Mouse (Mus musculus) CD4-positive, CD25-positive, alpha-beta regulatory T cell, adult 4 months (primary cell): Measurements from ENCODE around the gene Txnrd2. TPM values are rescaled to one million over a fixed set of nuclear protein-coding genes. Genes with fewer than 3 reads are reported as not detected.

Source experiments
- ATAC-seq: one replicate; pipeline ENCODE4 v1.8.0; 2017
- polyA plus RNA-seq, 2 experiments: library from polyadenylated mRNA; unstranded; fragments of 100-300 nt; shearing (Covaris generic); gene quantifications; one replicate each; pipeline ENCODE4 v1.2.1; 2017

The Txnrd2 gene
- 10 to 100 TPM; 21.7 to 26.7 TPM for polyA plus RNA-seq

DNA sequence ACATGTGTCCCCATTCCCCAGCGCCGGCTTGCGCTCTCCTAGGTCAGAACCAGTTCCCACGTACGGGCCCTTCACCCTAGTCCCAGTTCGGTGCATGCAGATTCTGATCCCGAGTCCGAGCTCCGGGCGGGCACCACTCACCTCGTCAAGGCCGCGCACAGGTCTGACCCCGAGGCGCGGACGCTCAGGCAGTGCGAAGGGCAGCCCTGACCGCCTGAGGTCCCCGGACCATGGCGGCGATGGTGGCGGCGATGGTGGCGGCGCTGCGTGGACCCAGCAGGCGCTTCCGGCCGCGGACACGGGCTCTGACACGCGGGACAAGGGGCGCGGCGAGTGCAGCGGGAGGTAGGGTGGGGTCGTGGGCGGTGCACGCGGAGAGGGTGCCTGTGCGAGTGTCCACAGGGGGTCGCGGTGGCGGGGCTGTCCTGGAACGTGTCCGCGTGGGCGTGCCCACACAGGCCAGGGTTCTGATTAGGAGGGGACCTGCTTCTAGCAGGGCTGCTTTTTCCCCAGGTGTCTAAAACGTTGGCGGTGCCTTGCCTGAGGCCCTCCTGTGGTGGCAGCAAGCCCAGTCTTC is at the start of gene Txnrd2:
Gene Txnrd2 (plus strand): TSS at position 170 of the 577 bp plus-strand sequence.
- peak; percentile 85 for ATAC-seq

GRCm38 (mm10) chr16:18377203-18377602 is 49.0 kb upstream of the Txnrd2 start:
- ATAC-seq: no peak

DNA sequence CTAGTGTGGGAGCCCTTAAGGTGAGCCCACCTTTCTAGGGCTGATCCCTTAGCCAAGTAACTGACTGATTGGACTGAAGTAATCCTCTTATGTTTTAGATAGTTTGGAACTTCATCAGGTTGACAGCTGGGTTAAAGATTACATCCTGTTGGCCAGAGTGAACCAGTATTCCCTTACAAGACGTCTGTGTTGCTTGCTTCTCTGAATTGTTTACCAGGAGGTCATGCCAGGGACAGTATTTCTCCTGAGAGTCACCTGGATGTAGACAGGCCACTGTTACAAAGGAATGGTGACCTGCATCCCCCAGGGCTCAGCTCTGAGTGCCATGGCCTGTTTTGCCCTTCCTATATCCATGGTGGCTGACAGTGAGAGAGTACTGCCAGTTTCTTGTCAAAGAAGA is 47.7 kb upstream of the Txnrd2 start:
- no peak for ATAC-seq

GRCm38 (mm10) chr16:18379338-18380001 is 46.7 kb upstream of the Txnrd2 start:
- ATAC-seq: no peak

DNA sequence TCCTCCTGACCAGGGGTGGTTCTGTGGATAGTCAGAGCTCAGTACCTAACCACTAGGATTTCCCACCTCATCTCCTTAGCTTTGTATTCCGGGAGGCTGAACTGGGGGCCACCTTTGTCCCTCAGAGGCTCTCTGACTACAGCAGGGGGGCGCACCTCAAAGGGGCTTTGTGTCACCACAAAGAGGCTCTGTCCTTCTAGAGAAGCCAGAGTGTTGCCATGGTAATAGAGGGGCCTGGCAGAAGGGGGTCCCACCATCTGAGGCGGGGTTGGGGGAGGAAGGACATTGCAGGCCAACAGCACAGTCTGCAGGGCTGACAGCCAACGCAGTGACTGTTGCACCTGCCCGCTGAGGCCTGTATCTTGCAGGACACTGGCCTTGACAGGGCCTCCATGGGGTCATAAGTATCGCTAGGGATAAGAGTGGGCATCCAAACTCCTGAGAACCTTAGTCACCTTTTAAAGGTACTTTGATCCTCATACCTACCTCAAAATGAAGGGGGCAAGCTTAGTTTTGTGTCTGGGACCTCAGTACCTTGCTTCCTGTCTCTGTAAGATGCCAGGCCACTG is 45.6 kb upstream of the Txnrd2 start:
- no peak for ATAC-seq

DNA sequence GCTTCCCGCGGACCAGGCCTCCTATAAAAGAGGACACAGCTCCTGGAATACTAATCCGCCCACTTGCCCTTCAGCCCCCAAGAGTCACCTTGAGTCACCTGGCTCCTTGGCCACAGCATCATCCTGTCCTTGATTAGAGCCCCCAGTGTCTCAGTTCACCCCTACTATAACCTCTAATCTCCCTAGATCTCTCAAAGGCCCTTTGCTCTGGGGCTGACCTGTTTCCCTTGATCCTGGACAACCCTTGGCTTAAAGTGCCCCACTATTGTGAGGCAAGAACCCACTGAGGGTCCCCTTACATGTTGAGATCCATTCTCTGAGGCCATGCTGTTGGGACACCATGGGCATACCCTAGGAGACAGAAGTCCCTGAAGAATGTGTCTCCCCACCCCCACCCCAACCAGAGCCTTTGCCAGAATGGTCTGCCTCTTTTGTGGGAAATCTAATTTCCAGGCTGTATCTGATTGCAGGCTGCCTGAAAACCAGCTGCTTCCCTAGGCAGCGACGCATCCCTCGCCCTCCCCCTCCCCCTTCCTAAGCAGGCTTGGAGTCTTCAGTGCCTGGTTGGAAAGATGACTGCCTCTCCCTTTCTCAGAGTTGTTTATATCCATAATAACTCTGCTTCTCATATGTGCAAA is 44.4 kb upstream of the Txnrd2 start:
- no peak for ATAC-seq

DNA sequence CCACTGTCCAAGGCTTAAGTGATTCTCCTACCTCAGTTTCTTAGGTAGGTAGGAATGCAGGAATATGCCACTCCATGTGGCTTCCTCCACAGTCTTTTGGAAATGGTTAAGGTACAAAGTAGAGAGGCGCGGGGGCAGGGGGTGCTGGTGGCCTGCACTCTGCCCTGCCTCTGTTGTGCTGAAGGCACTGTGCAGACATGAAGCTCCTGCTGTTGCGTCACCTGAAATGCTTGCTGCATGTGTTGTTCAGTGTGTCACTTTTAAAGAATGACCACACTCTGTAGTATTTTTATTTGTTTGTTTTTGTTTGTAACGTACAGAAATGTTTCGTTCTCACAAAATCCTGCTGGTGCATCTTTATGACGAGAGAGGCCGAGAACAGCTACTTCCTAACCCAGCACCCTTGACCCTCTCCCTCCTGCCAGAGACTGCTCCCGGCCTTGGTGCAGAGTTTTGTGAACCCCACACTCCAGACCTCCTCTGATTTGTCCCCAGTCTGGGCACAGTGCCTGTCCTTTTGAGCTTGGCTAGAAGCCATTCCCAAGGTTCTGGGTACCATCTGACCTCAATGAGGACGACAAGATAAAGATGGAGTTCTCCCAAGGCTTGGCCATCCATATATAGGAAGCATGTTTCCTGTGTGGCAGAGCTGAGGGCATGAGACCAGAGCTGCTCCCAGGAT is 43.0 kb upstream of the Txnrd2 start:
- no peak for ATAC-seq

GRCm38 (mm10) chr16:18383756-18384155 is 42.4 kb upstream of the Txnrd2 start:
- no peak for ATAC-seq

GRCm38 (mm10) chr16:18384211-18384610 is 42.0 kb upstream of the Txnrd2 start:
- no peak for ATAC-seq

DNA sequence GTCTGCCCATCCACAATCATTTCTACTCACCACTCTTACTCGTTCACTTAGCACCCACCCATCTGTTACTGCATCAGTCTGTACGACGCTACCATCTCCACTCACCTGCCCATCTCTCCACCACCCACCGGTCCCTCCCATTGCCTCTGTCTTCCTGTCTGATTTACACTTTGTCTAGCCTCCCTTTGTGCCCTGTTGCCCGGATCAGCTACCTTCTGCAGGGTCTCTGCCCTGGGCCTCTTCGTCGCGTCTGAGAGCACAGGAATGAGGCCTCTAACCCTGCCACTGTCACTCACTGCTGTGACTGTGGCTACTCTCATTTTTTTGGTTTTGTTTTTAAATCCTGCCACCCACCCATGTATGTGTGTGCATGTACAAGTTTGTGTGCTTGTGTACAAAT is 41.5 kb upstream of the Txnrd2 start:
- ATAC-seq: no peak

- ATAC-seq: no peak
Observed at GRCm38 (mm10) chr16:18385411-18385810, 40.8 kb upstream of the Txnrd2 start.

GRCm38 (mm10) chr16:18386451-18386850 is 39.7 kb upstream of the Txnrd2 start:
- ATAC-seq: no peak

DNA sequence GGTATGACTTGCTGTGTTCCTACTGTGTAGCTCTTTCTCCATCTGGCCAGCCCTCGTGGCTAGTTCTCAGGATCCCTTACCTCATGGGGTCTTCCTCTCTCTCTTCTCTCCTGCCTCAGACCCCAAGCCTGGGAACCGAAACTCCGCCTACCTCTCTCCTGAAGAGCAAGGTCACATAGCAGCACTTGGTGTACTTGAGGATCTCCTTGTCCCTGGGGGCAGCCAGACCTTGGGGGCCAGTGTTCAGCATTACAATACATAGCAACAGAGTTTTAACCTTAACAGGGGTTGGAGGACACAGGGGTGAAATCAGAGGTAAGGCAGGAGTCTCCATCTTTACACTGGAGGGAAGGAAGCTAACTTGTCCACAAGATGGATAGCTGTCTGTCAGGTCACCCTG is 39.2 kb upstream of the Txnrd2 start:
- ATAC-seq: no peak

DNA sequence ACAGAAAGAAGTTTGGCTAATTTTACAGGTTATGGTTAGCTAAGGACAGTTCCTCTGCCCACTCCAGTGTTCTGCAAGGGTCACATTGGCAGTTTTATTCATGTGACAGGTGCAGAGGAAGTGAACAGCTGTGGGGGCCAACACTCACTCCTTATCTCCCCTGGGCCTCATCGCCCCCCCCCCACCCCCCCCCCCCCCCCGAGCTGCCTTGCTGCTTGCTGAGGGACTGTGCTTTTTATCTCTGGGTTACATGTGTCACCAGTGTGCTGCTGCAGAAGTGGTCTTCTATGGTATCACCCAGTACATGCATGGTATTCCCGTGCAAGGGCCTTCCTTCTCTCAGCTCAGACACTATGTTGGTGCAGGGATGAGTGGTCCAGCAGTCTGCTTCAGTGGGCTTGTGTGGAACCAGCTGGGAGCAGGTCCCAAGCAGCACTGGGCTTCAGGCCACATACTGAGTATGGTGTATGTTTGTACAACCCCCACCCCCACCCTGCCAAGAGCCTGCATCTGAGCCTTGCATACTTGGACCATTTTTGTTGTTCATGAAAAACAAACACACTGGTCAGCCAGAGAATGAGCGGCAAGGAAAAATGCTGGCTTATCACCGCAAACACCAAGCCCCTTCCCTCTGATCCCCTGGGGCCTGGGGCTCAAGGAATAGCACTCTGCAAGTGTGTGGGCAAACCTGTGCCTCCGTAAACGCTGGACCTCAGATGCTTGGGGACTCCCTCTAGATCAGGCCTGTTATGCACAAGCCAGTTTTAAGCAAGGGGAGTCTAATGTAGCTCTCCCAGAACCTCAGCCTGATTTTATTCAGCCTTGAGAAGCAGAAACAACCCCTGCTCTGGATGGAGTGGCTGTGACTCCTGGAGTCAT is 38.2 kb upstream of the Txnrd2 start:
- ATAC-seq: no peak

GRCm38 (mm10) chr16:18388583-18389435 is 37.4 kb upstream of the Txnrd2 start:
- no peak for ATAC-seq

GRCm38 (mm10) chr16:18390399-18390798 is 35.8 kb upstream of the Txnrd2 start:
- ATAC-seq: no peak

GRCm38 (mm10) chr16:18391127-18391526 is 35.1 kb upstream of the Txnrd2 start:
- no peak for ATAC-seq

DNA sequence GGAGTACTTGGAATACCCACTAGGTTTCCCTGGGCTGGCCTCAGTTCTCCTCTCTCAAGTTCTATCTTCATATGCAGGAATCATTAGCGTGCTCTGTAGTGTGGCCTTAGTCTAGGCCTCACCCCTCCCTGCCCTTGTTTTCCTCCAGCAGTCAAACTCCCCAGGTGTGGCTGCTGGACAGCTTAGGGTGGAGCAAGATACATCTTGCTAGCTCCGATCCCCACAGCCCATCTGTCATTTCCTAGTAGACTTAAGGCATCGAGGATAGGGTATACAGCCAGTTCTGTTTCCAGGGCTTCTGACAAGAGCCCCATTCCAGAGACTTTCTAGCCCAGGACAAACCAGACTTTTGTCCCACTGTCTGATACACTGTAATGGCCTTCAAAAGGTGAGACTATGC is 34.5 kb upstream of the Txnrd2 start:
- ATAC-seq: no peak

DNA sequence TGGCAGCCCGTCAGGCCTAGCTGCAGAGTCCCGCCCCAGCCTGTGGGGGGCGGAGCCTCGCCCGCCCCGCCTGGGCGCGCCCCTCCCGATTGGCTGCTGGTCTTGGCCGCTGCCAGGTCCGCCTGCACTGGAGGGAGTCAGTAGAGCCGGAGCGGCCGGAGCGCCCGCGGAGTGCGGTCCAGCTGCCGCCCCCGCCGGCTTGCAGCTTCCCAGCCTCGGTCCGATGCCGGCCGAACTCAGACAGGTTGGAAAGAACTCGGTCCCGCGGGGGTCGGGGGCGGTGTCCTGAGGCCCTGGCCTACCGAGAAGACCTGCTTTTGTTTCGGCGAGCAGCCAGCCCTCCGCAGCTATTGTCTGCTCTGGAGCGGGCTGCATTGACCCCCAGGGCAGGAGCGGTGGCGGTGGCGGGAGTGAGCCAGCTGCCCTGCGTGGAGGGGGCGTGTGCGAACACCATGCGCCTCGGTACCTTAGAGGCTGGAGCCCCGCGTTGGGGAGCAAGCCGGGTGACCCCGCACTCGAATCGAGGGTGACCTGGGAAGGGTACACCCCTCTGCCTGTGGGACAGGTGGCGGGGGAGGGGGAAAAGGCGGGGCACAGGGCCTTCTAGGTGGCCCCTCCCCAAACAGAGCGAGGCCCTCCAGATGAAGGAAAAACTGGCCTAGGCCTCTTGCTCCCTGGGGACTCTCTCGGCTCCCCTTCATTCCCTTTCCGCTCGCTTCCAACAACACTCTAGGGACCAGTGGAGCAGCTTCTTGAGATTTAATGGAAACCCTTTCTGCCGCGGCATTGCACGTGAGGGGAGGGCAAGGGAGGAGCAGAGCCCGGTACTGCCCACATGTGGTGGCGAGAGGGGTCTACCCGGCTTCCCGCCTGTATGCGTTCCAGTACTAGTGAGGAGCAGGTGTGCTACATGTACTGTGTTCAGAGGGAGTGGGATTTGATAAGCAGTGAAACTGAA is 33.4 kb upstream of the Txnrd2 start:
- peak; percentile 84 for ATAC-seq

- ATAC-seq: no peak
Observed at GRCm38 (mm10) chr16:18393595-18393994, 32.6 kb upstream of the Txnrd2 start.
